Mouse (Mus musculus) hindbrain, embryonic 11.5 days (tissue): Measurements from ENCODE around the gene Zfp595. TPM values are rescaled to one million over a fixed set of nuclear protein-coding genes. Genes with fewer than 3 reads are reported as not detected.
"Not testable (repeated sequence)": the region's sequence is repeated elsewhere in the genome, so short reads cannot be mapped to it uniquely, and the experiment has no call there.

Experiments
- ATAC-seq: fragments of 200-750 bp; cut with Nextera tagmentation; 2 replicates; pipeline ENCODE4 v1.8.0; 2017; ENCODE audit warnings: mild to moderate bottlenecking, moderate TSS enrichment, moderate library complexity; ENCODE audit not compliant: low FRiP score
- DNase-seq: peaks from one replicate; pipeline ENCODE4 v3.0.0-alpha.2; 2015; ENCODE audit warnings: low spot score
- H3K27ac ChIP-seq: fragments of 300-500 bp; sonication (generic); 2 replicates; pipeline ENCODE4 v1.5.1; 2014; ENCODE audit warnings: mild to moderate bottlenecking, low read depth, low read length
- H3K27me3 ChIP-seq: fragments of 300-500 bp; sonication (generic); 2 replicates; pipeline ENCODE4 v1.6.1; 2014; ENCODE audit warnings: mild to moderate bottlenecking, low read length, moderate library complexity, mixed read lengths; ENCODE audit not compliant: control insufficient read depth, insufficient read depth
- H3K36me3 ChIP-seq: fragments of 300-500 bp; sonication (generic); 2 replicates; pipeline ENCODE4 v1.6.1; 2014; ENCODE audit warnings: mild to moderate bottlenecking, low read length, moderate library complexity, mixed read lengths; ENCODE audit not compliant: control insufficient read depth, insufficient read depth
- H3K4me1 ChIP-seq: fragments of 300-500 bp; sonication (generic); replicated peaks from 2 replicates; pipeline ENCODE4 v1.6.1; 2014; ENCODE audit warnings: low read length, mixed read lengths; ENCODE audit not compliant: control insufficient read depth, insufficient read depth
- H3K4me2 ChIP-seq: fragments of 300-500 bp; sonication (generic); replicated peaks from 2 replicates; pipeline ENCODE4 v1.6.1; 2014; ENCODE audit warnings: mild to moderate bottlenecking, low read depth, low read length
- H3K4me3 ChIP-seq: fragments of 300-500 bp; sonication (generic); 2 replicates; pipeline ENCODE4 v1.5.1; 2014; ENCODE audit warnings: low read depth, low read length
- H3K9ac ChIP-seq: fragments of 300-500 bp; sonication (generic); 2 replicates; pipeline ENCODE4 v1.6.1; 2014; ENCODE audit warnings: low read depth, low read length
- H3K9me3 ChIP-seq: fragments of 300-500 bp; sonication (generic); 2 replicates; pipeline ENCODE4 v1.6.1; 2016; ENCODE audit warnings: low read length; ENCODE audit not compliant: control insufficient read depth
- WGBS: fragments of 180-500 bp; shearing (Covaris S2); extraction: QIAGEN DNeasy Blood & Tissue Kit; methylation state at CpG from one replicate; pipeline ENCODE4 v1.1.7; 2014; 5-methylcytosine and 5-hydroxymethylcytosine counted together
- polyA plus RNA-seq: library from polyadenylated mRNA; unstranded; fragments of >200 nt; fragmentation: Nextera tagmentation; extraction: Ambion mirVana; gene quantifications from 2 replicates; pipeline ENCODE4 v1.2.1, GENCODE M21; 2014

Gene Zfp595
- polyA plus RNA-seq: 1.6 and 1.7 TPM in 2 replicates

- Histone ChIP-seq H3K27ac (no peak within 1 kb of the TSS), H3K4me2 (peak within 1 kb of the TSS; percentile 50)
- peak; percentile 84 for DNase-seq
Observed at GRCm38 (mm10) chr13:67332019-67332724, at the start of gene Zfp595. Gene Zfp595 (minus strand): TSS chr13:67332570.

GRCm38 (mm10) chr13:67376255-67376654, 43.9 kb upstream of the Zfp595 start:
- WGBS: 65% methylated on average over 3 of the region's 3 CpGs
- H3K36me3 ChIP-seq, H3K9ac ChIP-seq, H3K4me2 ChIP-seq, H3K27me3 ChIP-seq, H3K4me3 ChIP-seq, H3K27ac ChIP-seq, DNase-seq, H3K9me3 ChIP-seq, H3K4me1 ChIP-seq: not testable (repeated sequence)
- 0 out of 2 replicates have a peak, but pooled peaks have one; percentile 38 for ATAC-seq

More at GRCm38 (mm10) chr13:67332019-67332724, at the start of gene Zfp595:
- no peaks in the 10 kb centered on the region for H3K4me1 ChIP-seq
- peak; percentile 91 for ATAC-seq
- H3K27me3 ChIP-seq: no peaks in the 10 kb centered on the region
- peak within 1 kb of the TSS; percentile 46 for H3K9ac ChIP-seq
- H3K36me3 ChIP-seq: no peaks in the 10 kb centered on the region
- H3K9me3 ChIP-seq: no peaks in the 10 kb centered on the region
- H3K4me3 ChIP-seq: peak within 1 kb of the TSS; percentile 32
- whole genome bisulfite sequencing: 20% methylated on average over 17 of the region's 17 CpGs

- H3K9ac ChIP-seq, H3K27ac ChIP-seq, H3K4me1 ChIP-seq, H3K27me3 ChIP-seq, H3K9me3 ChIP-seq, H3K36me3 ChIP-seq: not testable (repeated sequence)
- DNase-seq (peak; percentile 73), ATAC-seq (peak; percentile 90)
- H3K4me2 ChIP-seq: peak within 1 kb of the TSS; percentile 39
- H3K4me3 ChIP-seq: peak within 1 kb of the TSS; percentile 24
- 28% methylated on average over 13 of the region's 15 CpGs for WGBS
Observed at GRCm38 (mm10) chr13:67375050-67375911, 42.9 kb upstream of the Zfp595 start, which contains the start of the genes Gm28041 and Zfp456. Gene Gm28041 (minus strand): TSS chr13:67375733. Gene Zfp456 (minus strand): TSS chr13:67375810.

GRCm38 (mm10) chr13:67360131-67360744, 27.9 kb upstream of the Zfp595 start, which contains the start of the genes Gm28044 and Zfp953:
Gene Gm28044 (minus strand): TSS chr13:67360536.
Gene Zfp953 (minus strand): TSS chr13:67360605.
- peak within 1 kb of the TSS; percentile 48 for H3K4me2 ChIP-seq
- H3K9me3 ChIP-seq: no peaks in the 10 kb centered on the region
- peak within 1 kb of the TSS; percentile 20 for H3K9ac ChIP-seq
- DNase-seq: peak; percentile 94
- H3K27ac ChIP-seq: no peak within 1 kb of the TSS
- H3K27me3 ChIP-seq: no peaks in the 10 kb centered on the region
- ATAC-seq: peak; percentile 95
- WGBS: under 1% methylated on average over 15 of the region's 15 CpGs
- no peaks in the 10 kb centered on the region for H3K36me3 ChIP-seq
- H3K4me1 ChIP-seq: no peaks in the 10 kb centered on the region
- peak within 1 kb of the TSS; percentile 69 for H3K4me3 ChIP-seq

- Histone ChIP-seq H3K4me3 (no peak overlapping the region), H3K4me2 (no peak overlapping the region), H3K9ac (no peak overlapping the region), H3K27me3 (no peaks in the 10 kb centered on the region), H3K27ac (no peak overlapping the region), H3K9me3 (no peaks in the 10 kb centered on the region), H3K4me1 (no peaks in the 10 kb centered on the region), H3K36me3 (no peaks in the 10 kb centered on the region)
- ATAC-seq (no peak), DNase-seq (no peak)
Observed at GRCm38 (mm10) chr13:67351854-67352253, 19.5 kb upstream of the Zfp595 start.

GRCm38 (mm10) chr13:67343422-67343821, 11.1 kb upstream of the Zfp595 start:
- ATAC-seq: no peak
- Histone ChIP-seq H3K36me3 (no peaks in the 10 kb centered on the region), H3K9ac (no peak overlapping the region), H3K4me2 (no peak overlapping the region), H3K27me3 (no peaks in the 10 kb centered on the region), H3K4me3 (no peak overlapping the region), H3K9me3 (no peaks in the 10 kb centered on the region), H3K4me1 (no peaks in the 10 kb centered on the region), H3K27ac (no peak overlapping the region)
- WGBS: 88% methylated on average over 2 of the region's 2 CpGs
- no peak for DNase-seq

GRCm38 (mm10) chr13:67332877-67333276, 507 bp upstream of the Zfp595 start:
- ATAC-seq (peak; percentile 34; the same call in 1 of the 2 replicates), DNase-seq (peak; percentile 8)
- Histone ChIP-seq H3K4me1 (no peaks in the 10 kb centered on the region), H3K4me2 (peak overlapping the region; percentile 50), H3K9me3 (no peaks in the 10 kb centered on the region), H3K27me3 (no peaks in the 10 kb centered on the region), H3K4me3 (peak overlapping the region; percentile 32), H3K36me3 (no peaks in the 10 kb centered on the region), H3K27ac (no peak overlapping the region), H3K9ac (no peak overlapping the region)
- WGBS: 77% methylated on average over 1 of the region's 1 CpGs

GRCm38 (mm10) chr13:67306718-67307117, 25.7 kb downstream of the Zfp595 start:
- Histone ChIP-seq H3K36me3 (no peaks in the 10 kb centered on the region), H3K4me2 (peak overlapping the region; percentile 72), H3K9ac (no peak overlapping the region; the same call in 1 of the 2 replicates), H3K4me3 (peak overlapping the region; percentile 47; the same call in 1 of the 2 replicates), H3K9me3 (no peaks in the 10 kb centered on the region), H3K27ac (no peak overlapping the region), H3K4me1 (no peaks in the 10 kb centered on the region), H3K27me3 (no peaks in the 10 kb centered on the region)
- WGBS: 41% methylated on average over 5 of the region's 5 CpGs
- DNase-seq: peak; percentile 29
- peak; percentile 77 for ATAC-seq
